In genomic region chr15:102178279-102178678, GRCm38 (mm10) we compare ENCODE assay signal across 8 mouse cellular contexts. TPM values are rescaled to one million over a fixed set of nuclear protein-coding genes. Genes with fewer than 3 reads are reported as not detected.
DNase-seq lines count a peak whose midpoint lies in the region; ATAC-seq and TF ChIP-seq lines count a peak whose summit lies in the region.

No protein-coding gene starts in this region.

- peak; percentile 69 for TF ChIP-seq CTCF in C2C12 (IDR thresholded peaks at IDR 0.05; ENCODE audit: control insufficient read depth, insufficient read depth, insufficient read length)
- TF ChIP-seq CTCF in lung, embryonic 14.5 days (IDR thresholded peaks at IDR 0.05; ENCODE audit: low read depth) = peak; percentile 91

- H3K79me2 ChIP-seq in C2C12 (ENCODE audit: control insufficient read depth, insufficient read depth) = no peaks in the 10 kb centered on the region

- no peaks in the 10 kb centered on the region for H3K36me3 ChIP-seq in C2C12 (ENCODE audit: control insufficient read depth, insufficient read depth)
- H3K36me3 ChIP-seq in lung, embryonic 14.5 days (ENCODE audit: insufficient read depth) = peaks cover 32% of the 10 kb centered on the region; the same call in 1 of the 2 replicates

- H3K27ac ChIP-seq in lung, embryonic 14.5 days (ENCODE audit: low read depth) = no peak overlapping the region

- H3K9me3 ChIP-seq in lung, embryonic 14.5 days (ENCODE audit: low read depth, low read length) = no peaks in the 10 kb centered on the region

- no peaks in the 10 kb centered on the region for H3K4me1 ChIP-seq in lung, embryonic 14.5 days (ENCODE audit: insufficient read depth)

- ATAC-seq in lung, embryonic 14.5 days (ENCODE audit: insufficient read depth) = no peak

- H3K27me3 ChIP-seq in C2C12 (ENCODE audit: control insufficient read depth, insufficient read depth, insufficient read length) = no peaks in the 10 kb centered on the region
- no peaks in the 10 kb centered on the region for H3K27me3 ChIP-seq in lung, embryonic 14.5 days (ENCODE audit: insufficient read depth, low read length)

- no peak overlapping the region for H3K4me2 ChIP-seq in lung, embryonic 14.5 days

- H3K9ac ChIP-seq in lung, embryonic 14.5 days = no peak overlapping the region

- H3K4me3 ChIP-seq in C2C12 (ENCODE audit: insufficient read depth, poor library complexity, severe bottlenecking) = no peak overlapping the region
- H3K4me3 ChIP-seq in lung, embryonic 14.5 days (ENCODE audit: low read depth, low read length) = no peak overlapping the region

- H3K79me3 ChIP-seq in C2C12 (ENCODE audit: low read depth) = no peaks in the 10 kb centered on the region

- H3ac ChIP-seq in C2C12 (ENCODE audit: control insufficient read depth, insufficient read length, low read depth) = no peak overlapping the region

- 19% methylated on average over 6 of the region's 6 CpGs for WGBS in lung, embryonic 14.5 days

- DNase-seq in Muller cell, postnatal 12 days (ENCODE audit: inconsistent ontology term) = peak; percentile 26
- peak; percentile 82 for DNase-seq in cerebellum, adult 9-11 months
- peak; percentile 43 to 62 for DNase-seq in gastrocnemius, postnatal 4 days (ENCODE audit: low spot score in 2 of 2)
- peak; percentile 88 for DNase-seq in layer of hippocampus, adult 11-12 months (ENCODE audit: low spot score)
- DNase-seq in lung, embryonic 14.5 days = peak; percentile 86
- peak; percentile 76 for DNase-seq in right cerebral cortex, postnatal 14 days
- peak; percentile 82 for DNase-seq in urinary bladder, postnatal 25 days (ENCODE audit: low spot score)

TF ChIP-seq in C2C12, 6 proteins besides CTCF, POLR2A, EP300 and RAD21:
- TF ChIP-seq CEBPB (IDR thresholded peaks at IDR 0.05; ENCODE audit: low read depth) (no peak), MAX (IDR thresholded peaks at IDR 0.05) (no peak), MYOD1 (IDR thresholded peaks at IDR 0.05; ENCODE audit: control insufficient read depth, insufficient read length, low read depth) (no peak), USF1 (IDR thresholded peaks at IDR 0.05; ENCODE audit: low read depth) (no peak), MYOG (IDR thresholded peaks at IDR 0.05; ENCODE audit: control insufficient read depth, extremely low read depth, insufficient read length) (no peak), FOSL1 (IDR thresholded peaks at IDR 0.05; ENCODE audit: insufficient read depth, low read length, poor library complexity, severe bottlenecking) (no peak)

RNA-seq across cellular contexts. Expression of gene Zfp740, which starts 24.8 kb away (rescaled TPM):
- 45.8 TPM for polyA plus RNA-seq in C2C12 (2012; fragmentation: generic; extraction: Trizol)
- total RNA-seq in gastrocnemius, postnatal 4 days (2021) = 10 to 100 TPM; 56.8 to 66.8 TPM
- polyA plus RNA-seq in lung, embryonic 14.5 days (2014; fragmentation: Nextera tagmentation; extraction: Ambion mirVana) = 60.4 and 64.1 TPM in 2 replicates

RNA-seq across cellular contexts. Expression of gene Csad, which starts 26.2 kb away (rescaled TPM):
- 26.4 TPM for polyA plus RNA-seq in C2C12 (2012; fragmentation: generic; extraction: Trizol)
- total RNA-seq in gastrocnemius, postnatal 4 days (2021) = 10 to 100 TPM; 41.0 to 43.5 TPM
- polyA plus RNA-seq in lung, embryonic 14.5 days (2014; fragmentation: Nextera tagmentation; extraction: Ambion mirVana) = 59.1 and 68.1 TPM in 2 replicates

RNA-seq across cellular contexts. Expression of gene Soat2, which starts 28.0 kb away (rescaled TPM):
- 0.06 TPM for polyA plus RNA-seq in C2C12 (2012; fragmentation: generic; extraction: Trizol)
- total RNA-seq in gastrocnemius, postnatal 4 days (2021) = under 1 TPM; 0.18 to 0.39 TPM
- 0.16 and 0.19 TPM in 2 replicates for polyA plus RNA-seq in lung, embryonic 14.5 days (2014; fragmentation: Nextera tagmentation; extraction: Ambion mirVana)

RNA-seq across cellular contexts. Expression of gene Igfbp6, which starts 34.1 kb away (rescaled TPM):
- polyA plus RNA-seq in C2C12 (2012; fragmentation: generic; extraction: Trizol) = 297 TPM
- total RNA-seq in gastrocnemius, postnatal 4 days (2021) = 10 to 100 TPM; 80.3 to 91.9 TPM
- polyA plus RNA-seq in lung, embryonic 14.5 days (2014; fragmentation: Nextera tagmentation; extraction: Ambion mirVana) = 6.8 and 7.2 TPM in 2 replicates

RNA-seq across cellular contexts. Expression of gene Spryd3, which starts 42.2 kb away (rescaled TPM):
- 47.1 TPM for polyA plus RNA-seq in C2C12 (2012; fragmentation: generic; extraction: Trizol)
- total RNA-seq in gastrocnemius, postnatal 4 days (2021) = 10 to 100 TPM; 21.1 to 26.7 TPM
- polyA plus RNA-seq in lung, embryonic 14.5 days (2014; fragmentation: Nextera tagmentation; extraction: Ambion mirVana) = 11.5 and 13.6 TPM in 2 replicates

Comparison
In these comparisons a context has a peak if more than half of its experiments do, and no peak if none do; other contexts are left out.
1. DNase-seq: peak in every context shown above with its lines; median percentile 88 in layer of hippocampus, adult 11-12 months; 86 in lung, embryonic 14.5 days; 82 in cerebellum, adult 9-11 months; 82 in urinary bladder, postnatal 25 days; 76 in right cerebral cortex, postnatal 14 days; 52 in gastrocnemius, postnatal 4 days; 26 in Muller cell, postnatal 12 days.